Mouse (Mus musculus) forebrain, embryonic 13.5 days (tissue): ENCODE measurements at regions not wholly inside any gene's neighbourhood (a gene's known extent, or its start where the extent isn't known, plus 50 kb on each side); places are given as distances from the start of the nearest gene placed in this dataset.

Experiments used
- ATAC-seq: fragments of 200-750 bp; cut with Nextera tagmentation; 2 replicates; pipeline ENCODE4 v1.8.0; 2017
- H3K27ac ChIP-seq: fragments of 300-500 bp; sonication (generic); 2 replicates; pipeline ENCODE4 v1.5.1; 2015; ENCODE audit warnings: inconsistent platforms, mild to moderate bottlenecking, moderate library complexity
- H3K27me3 ChIP-seq: fragments of 300-500 bp; sonication (generic); 2 replicates; pipeline ENCODE4 v1.6.1; 2015; ENCODE audit warnings: mild to moderate bottlenecking, inconsistent platforms
- H3K36me3 ChIP-seq: fragments of 300-500 bp; sonication (generic); 2 replicates; pipeline ENCODE4 v1.6.1; 2015; ENCODE audit warnings: mild to moderate bottlenecking, inconsistent platforms; ENCODE audit not compliant: poor library complexity, severe bottlenecking
- H3K4me1 ChIP-seq: fragments of 300-500 bp; sonication (generic); 2 replicates; pipeline ENCODE4 v1.6.1; 2015; ENCODE audit warnings: inconsistent platforms
- H3K4me2 ChIP-seq: fragments of 300-500 bp; sonication (generic); 2 replicates; pipeline ENCODE4 v1.6.1; 2015; ENCODE audit warnings: inconsistent platforms, mild to moderate bottlenecking, moderate library complexity
- H3K4me3 ChIP-seq: fragments of 300-500 bp; sonication (generic); 2 replicates; pipeline ENCODE4 v1.5.1; 2015; ENCODE audit warnings: mild to moderate bottlenecking, inconsistent platforms
- H3K9ac ChIP-seq: fragments of 300-500 bp; sonication (generic); 2 replicates; pipeline ENCODE4 v1.6.1; 2015; ENCODE audit warnings: mild to moderate bottlenecking, inconsistent platforms
- H3K9me3 ChIP-seq: fragments of 300-500 bp; sonication (generic); replicated peaks from 2 replicates; pipeline ENCODE4 v1.6.1; 2016; ENCODE audit warnings: inconsistent platforms
- WGBS: fragments of 180-500 bp; shearing (Covaris S2); methylation state at CpG from one replicate; pipeline ENCODE4 v1.1.7; 2015; 5-methylcytosine and 5-hydroxymethylcytosine counted together

DNA sequence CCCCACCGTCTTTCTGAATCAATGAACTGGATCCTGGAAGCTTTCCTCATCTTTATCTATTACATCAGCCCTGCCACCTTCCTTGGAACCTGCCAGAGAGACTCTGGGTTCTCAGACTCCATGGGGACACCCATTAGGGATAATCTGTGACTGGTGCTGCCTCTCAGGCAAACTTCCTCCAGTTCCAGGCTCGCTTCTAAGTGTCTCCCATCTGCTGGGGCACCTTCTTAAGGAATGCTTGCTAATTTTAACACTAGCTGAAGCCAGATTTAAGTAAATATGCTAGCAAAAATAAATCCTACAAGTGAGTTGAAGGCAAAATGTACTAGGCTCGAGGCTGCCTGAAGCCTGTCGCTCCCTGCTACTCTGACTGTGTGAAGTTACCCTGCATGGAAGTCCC, 127.9 kb downstream of the Vegfa start:
- Histone ChIP-seq H3K9me3 (no peaks in the 10 kb centered on the region), H3K36me3 (no peaks in the 10 kb centered on the region), H3K27me3 (no peaks in the 10 kb centered on the region), H3K4me2 (no peak overlapping the region), H3K9ac (no peak overlapping the region), H3K27ac (no peak overlapping the region), H3K4me1 (no peaks in the 10 kb centered on the region), H3K4me3 (no peak overlapping the region)
- 66% methylated on average over 4 of the region's 4 CpGs for WGBS
- ATAC-seq = no peak

DNA sequence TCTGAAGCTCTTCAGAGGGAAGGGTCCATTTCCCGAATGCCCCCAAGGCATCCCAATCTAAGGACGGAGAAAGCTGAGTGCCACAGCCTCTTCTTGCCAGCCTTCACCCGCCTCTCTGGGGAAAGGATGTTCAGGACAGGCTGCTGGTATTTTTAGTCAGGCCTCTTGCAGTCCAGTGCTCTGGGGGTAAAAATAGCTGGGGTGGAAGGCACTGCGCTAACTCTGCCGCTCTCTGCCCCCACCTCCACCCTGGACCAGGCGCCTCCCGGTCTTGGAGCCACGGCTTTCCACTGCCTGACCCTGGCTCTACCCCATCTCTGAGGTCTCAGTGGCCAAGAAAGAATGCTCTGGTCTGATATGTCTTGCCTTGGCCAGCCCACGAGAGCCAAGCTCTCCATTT, 128.9 kb downstream of the Vegfa start:
- no peak overlapping the region for H3K4me2 ChIP-seq
- H3K36me3 ChIP-seq = no peaks in the 10 kb centered on the region
- H3K4me1 ChIP-seq = no peaks in the 10 kb centered on the region
- no peak overlapping the region for H3K4me3 ChIP-seq
- H3K27me3 ChIP-seq = no peaks in the 10 kb centered on the region
- no peak overlapping the region for H3K27ac ChIP-seq
- no peak overlapping the region for H3K9ac ChIP-seq
- 91% methylated on average over 9 of the region's 9 CpGs for WGBS
- H3K9me3 ChIP-seq = no peaks in the 10 kb centered on the region
- no peak for ATAC-seq

DNA sequence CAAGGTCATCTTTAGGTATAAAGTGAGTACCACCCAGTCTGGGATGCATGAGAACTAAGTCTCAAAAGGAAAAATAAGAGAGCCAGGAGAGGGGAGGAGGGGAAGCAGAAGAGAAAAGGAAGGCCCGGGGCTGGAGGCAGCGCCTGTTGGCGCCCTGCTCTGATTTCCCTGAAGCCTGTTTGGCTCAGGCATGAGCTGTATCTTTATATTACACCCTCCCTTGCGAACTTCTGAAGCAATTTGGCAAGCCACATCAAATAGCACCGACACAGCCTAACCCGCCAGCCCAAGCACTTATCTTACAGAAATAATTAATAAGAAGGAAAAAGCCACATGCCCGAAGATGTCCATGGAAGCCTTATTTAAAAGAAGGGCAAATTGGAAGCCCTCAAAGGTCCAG, 129.5 kb downstream of the Vegfa start:
- WGBS = 93% methylated on average over 7 of the region's 7 CpGs

DNA sequence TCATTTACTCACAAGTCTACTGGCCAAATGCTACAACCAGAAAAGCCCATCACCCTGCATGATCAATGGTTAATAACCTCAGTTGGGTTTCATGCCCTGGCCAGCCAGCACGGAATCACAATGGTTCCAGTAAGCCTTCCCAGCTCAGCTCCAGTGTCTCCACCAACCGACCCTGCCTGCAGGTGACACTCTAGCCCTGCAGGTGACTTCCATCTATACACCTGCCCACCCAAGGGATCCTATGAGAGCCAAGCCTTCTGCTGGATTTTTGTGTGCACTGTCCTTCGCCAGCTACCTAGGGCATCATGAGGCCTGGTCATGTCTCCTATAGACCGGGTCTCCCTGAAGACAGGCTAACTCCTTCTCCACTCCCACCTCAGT, 135.3 kb downstream of the Vegfa start:
- no peaks in the 10 kb centered on the region for H3K9me3 ChIP-seq
- no peak overlapping the region for H3K4me3 ChIP-seq
- H3K36me3 ChIP-seq = no peaks in the 10 kb centered on the region
- no peaks in the 10 kb centered on the region for H3K27me3 ChIP-seq
- 29% methylated on average over 4 of the region's 4 CpGs for WGBS
- no peak for ATAC-seq
- H3K9ac ChIP-seq = no peak overlapping the region
- H3K4me1 ChIP-seq = peaks cover 14% of the 10 kb centered on the region
- no peak overlapping the region for H3K27ac ChIP-seq
- no peak overlapping the region for H3K4me2 ChIP-seq

More for the DNA sequence above, 129.5 kb downstream of the Vegfa start:
- Histone ChIP-seq H3K9ac (no peak overlapping the region), H3K4me2 (no peak overlapping the region), H3K4me1 (no peaks in the 10 kb centered on the region), H3K36me3 (no peaks in the 10 kb centered on the region), H3K9me3 (no peaks in the 10 kb centered on the region), H3K4me3 (no peak overlapping the region), H3K27me3 (no peaks in the 10 kb centered on the region), H3K27ac (no peak overlapping the region)
- no peak for ATAC-seq

DNA sequence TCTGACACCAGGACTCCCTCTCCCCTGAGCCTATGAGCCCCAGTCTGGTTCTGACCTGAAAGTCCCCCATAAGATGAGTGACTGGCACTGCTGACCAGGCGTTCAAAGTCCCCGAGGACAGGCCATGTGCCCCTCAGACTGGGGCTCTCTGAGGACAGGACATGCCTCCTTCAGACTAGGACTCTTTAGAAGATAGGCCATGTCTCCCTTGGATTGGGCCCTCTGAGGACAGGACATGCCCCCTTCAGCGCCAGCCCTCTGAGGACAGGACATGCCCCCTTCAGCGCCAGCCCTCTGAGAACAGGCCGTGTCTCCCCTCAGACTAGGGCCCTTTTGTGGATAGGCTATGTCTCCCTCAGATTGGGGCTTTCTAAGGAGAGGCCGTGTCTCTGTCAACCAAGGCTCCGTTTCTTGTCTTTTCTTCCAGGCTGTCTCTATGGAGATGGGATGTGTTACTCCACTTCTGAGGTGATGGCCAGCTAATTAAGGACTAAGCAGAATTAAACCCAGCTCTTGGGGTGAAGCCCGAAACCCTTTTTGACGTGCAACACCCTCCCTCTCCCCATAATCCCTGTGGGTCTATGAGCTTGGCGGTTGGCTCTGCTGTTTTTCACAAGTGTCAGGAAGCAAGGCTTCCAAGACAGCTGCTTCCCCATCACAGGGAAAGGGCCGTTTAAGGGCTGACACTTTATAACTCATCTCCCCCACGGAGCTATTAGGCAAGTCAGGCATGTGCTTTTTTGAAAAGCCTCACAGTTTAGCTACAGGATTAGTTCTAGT, 135.8 kb downstream of the Vegfa start:
- 27% methylated on average over 12 of the region's 12 CpGs for WGBS
- no peak; the same call in 1 of the 2 replicates for ATAC-seq
- Histone ChIP-seq H3K27ac (no peak overlapping the region), H3K4me1 (peaks cover 14% of the 10 kb centered on the region), H3K27me3 (no peaks in the 10 kb centered on the region), H3K4me2 (no peak overlapping the region), H3K36me3 (no peaks in the 10 kb centered on the region), H3K9ac (no peak overlapping the region), H3K4me3 (no peak overlapping the region), H3K9me3 (no peaks in the 10 kb centered on the region)

DNA sequence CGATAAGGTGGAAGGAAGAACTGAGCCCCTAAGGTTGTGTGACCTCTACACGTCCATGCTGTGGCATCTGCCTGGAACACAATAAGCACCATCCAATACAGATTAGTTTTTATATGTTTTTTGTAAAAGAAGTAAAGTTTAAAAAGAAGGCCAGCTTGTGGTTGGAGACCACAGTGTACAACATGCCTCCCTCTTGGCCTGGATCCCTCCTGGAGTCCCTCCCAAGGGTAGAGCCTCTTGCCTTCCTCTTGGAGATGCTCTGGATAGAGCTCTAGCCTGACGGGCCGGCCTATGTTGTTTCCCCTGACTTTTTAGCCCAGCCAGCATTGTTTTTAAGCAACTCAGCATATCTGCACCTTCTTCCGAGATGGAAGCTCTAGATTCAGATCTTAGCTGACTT, 138.0 kb downstream of the Vegfa start:
- Histone ChIP-seq H3K4me3 (no peak overlapping the region), H3K36me3 (no peaks in the 10 kb centered on the region), H3K27ac (no peak overlapping the region), H3K9me3 (no peaks in the 10 kb centered on the region), H3K9ac (no peak overlapping the region), H3K4me1 (peaks cover 14% of the 10 kb centered on the region), H3K4me2 (no peak overlapping the region), H3K27me3 (no peaks in the 10 kb centered on the region)
- ATAC-seq = no peak
- WGBS = 85% methylated on average over 5 of the region's 5 CpGs

DNA sequence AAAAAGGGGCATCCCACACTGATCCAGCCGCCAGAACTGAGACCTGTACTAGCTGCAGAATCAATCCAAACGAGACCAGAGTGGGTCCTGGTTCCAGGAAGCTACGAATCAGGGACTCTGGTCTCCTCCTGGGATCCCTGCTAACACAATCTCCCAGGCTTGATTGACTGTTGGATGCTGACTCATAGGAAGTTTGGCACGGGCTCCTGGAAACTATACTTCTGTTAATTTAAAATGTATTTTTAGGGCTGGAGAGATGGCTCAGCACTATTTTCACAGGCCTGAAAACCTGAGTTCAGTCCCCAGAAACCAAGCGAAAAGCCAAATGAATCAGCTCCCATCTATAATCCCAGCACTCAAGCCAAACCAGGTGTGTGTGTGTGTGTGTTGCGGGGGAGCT, 138.5 kb downstream of the Vegfa start:
- no peaks in the 10 kb centered on the region for H3K9me3 ChIP-seq
- no peak for ATAC-seq
- no peaks in the 10 kb centered on the region for H3K36me3 ChIP-seq
- H3K4me1 ChIP-seq = peaks cover 14% of the 10 kb centered on the region
- no peak overlapping the region for H3K27ac ChIP-seq
- WGBS = 79% methylated on average over 6 of the region's 6 CpGs
- H3K9ac ChIP-seq = no peak overlapping the region
- no peak overlapping the region for H3K4me2 ChIP-seq
- no peaks in the 10 kb centered on the region for H3K27me3 ChIP-seq
- no peak overlapping the region for H3K4me3 ChIP-seq

DNA sequence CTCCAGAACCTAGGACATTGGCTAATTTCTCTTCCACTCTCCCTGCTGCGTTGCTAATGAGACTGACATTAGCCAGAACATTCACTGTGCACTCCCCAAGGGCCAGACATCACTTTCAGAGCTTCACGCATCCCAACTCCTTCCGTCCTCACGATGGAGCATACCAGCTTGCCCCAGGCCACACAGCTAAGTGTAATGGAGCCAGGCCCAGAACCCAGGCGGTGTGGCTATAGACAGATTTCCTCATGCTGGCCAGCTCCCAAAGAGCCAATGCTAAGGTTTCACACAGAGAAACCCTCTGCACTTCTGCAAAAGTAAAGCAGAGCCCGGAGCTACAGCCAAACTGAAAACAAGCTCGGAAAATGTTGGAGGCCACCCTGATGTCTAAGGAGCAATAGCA, 139.1 kb downstream of the Vegfa start:
- no peak overlapping the region for H3K27ac ChIP-seq
- no peaks in the 10 kb centered on the region for H3K36me3 ChIP-seq
- no peak overlapping the region for H3K4me3 ChIP-seq
- 79% methylated on average over 7 of the region's 7 CpGs for WGBS
- no peak overlapping the region for H3K4me2 ChIP-seq
- ATAC-seq = no peak
- H3K9me3 ChIP-seq = no peaks in the 10 kb centered on the region
- no peak overlapping the region for H3K9ac ChIP-seq
- no peaks in the 10 kb centered on the region for H3K27me3 ChIP-seq
- peaks cover 14% of the 10 kb centered on the region for H3K4me1 ChIP-seq

DNA sequence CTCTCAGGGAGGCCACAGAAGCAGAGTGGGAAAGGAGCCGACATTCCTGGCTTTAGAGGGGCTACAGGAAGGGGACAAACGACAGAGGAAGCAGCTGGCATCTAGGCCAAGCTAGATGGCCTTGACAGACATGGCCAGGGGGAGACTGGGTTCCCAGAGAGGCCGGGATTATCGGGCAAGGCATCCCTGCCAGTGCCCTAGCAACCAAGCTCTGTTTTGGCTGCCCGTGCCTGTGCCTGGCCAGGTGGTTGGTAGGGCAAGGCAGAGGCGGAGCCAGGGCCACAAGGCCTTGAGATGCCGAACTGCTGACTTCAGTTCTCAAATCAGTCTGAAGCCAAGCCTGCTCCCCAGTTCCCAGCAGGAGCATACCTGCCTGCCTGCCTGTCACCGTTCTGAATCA, 142.7 kb downstream of the Vegfa start:
- Histone ChIP-seq H3K9me3 (no peaks in the 10 kb centered on the region), H3K27ac (no peak overlapping the region), H3K27me3 (peaks cover 5% of the 10 kb centered on the region; the same call in 1 of the 2 replicates), H3K36me3 (no peaks in the 10 kb centered on the region), H3K4me2 (no peak overlapping the region), H3K4me3 (no peak overlapping the region), H3K4me1 (no peaks in the 10 kb centered on the region), H3K9ac (no peak overlapping the region)
- WGBS = 66% methylated on average over 8 of the region's 8 CpGs
- no peak for ATAC-seq

DNA sequence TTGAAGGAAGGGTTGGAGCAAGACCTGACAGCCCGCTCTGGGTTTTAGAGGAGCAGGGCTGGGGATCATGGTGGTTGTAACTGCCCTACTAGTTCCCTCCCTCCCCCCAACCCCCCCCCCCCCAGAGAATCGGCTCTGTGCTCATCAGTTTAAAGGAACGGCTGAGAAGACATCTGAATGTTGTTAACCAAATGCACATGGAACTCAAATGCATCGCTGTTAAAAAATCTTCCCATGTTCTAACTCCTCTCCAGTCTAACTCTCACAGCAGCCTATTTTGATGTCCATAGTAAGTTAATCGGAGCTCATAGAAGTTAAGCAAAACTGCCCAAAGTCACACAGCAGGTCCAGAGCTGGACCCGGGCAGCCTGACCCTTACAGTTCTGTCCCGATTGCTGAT, 143.1 kb downstream of the Vegfa start:
- Histone ChIP-seq H3K9ac (no peak overlapping the region), H3K4me1 (no peaks in the 10 kb centered on the region), H3K36me3 (no peaks in the 10 kb centered on the region), H3K9me3 (no peaks in the 10 kb centered on the region), H3K4me3 (no peak overlapping the region), H3K27me3 (peaks cover 5% of the 10 kb centered on the region; the same call in 1 of the 2 replicates), H3K27ac (no peak overlapping the region), H3K4me2 (no peak overlapping the region)
- WGBS = 79% methylated on average over 7 of the region's 7 CpGs
- no peak for ATAC-seq

DNA sequence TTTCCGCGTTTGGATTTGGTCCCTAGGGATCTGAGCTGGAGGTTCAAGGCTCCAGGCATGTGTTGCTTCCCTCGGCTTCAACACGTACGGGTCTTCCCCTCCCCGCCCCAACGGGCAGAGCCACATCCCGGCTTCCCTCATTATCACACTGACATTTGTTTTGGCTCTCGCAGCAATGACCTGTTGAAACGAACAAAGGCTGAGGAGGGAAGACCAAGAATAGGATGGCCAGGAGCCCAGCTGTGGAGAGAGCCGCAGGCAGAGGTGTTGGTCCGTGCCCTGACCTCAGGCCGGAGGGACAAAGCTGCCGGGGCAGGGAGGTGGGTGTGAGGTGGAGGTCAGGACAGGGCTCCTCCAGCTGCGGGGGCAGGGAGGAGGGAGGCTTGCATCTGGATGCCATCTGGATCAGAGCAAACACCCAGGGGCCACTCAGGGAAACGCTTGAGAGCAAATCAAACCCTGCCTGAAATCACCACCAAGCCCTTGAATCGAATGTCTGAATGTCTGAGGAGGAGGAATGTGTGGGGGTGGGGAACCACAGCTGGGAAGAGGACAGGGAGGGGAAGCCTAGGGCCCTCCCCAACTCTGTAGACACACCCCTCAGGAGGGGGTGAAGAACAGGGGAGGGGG, 145.6 kb downstream of the Vegfa start:
- Histone ChIP-seq H3K27ac (no peak overlapping the region), H3K4me2 (no peak overlapping the region), H3K27me3 (peaks cover 5% of the 10 kb centered on the region; the same call in 1 of the 2 replicates), H3K4me1 (no peaks in the 10 kb centered on the region), H3K4me3 (no peak overlapping the region), H3K9ac (no peak overlapping the region), H3K36me3 (no peaks in the 10 kb centered on the region), H3K9me3 (no peaks in the 10 kb centered on the region)
- 9% methylated on average over 17 of the region's 17 CpGs for WGBS
- ATAC-seq = no peak

DNA sequence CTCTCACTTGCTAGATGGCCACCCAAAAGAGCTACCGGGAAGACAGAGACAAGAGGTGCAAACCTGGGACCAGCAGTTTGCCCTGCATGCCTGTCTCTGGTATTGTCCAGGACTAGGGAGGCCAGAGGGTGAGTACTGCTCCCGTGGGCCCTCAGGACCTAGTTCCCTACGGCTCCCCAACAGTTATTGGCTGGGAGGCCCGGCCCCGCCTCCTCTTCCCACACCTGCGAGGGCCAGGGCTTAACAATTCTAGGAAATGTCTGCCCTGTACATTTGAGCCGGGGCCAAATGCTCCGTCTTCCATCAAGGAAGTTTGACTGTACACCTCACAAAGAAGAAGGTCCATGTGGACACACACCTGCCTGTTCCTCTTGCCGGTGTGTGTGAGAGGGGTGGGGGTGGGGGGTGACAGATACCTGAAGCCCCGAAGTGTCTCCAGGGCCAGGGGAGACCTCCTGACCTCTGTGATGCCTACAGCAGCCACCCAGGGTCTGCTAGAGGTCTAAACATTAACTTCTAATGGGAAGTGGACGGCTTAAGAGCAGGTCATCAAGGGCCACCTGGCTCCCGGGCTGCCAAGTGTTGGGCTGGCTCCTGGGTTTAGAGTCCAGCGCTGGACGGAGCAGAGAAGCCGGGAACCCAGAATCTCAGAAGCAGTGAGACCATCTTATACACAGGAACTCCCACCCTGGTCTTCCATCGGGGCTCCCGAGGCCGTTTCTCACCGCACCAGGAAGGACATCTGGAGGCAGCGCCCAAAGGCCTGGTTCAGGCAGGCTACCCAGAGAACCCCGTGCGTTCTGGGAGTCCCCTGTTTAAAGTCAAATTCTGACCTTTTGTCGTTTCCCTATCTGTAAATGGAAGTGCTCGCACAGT, 146.5 kb downstream of the Vegfa start:
- no peaks in the 10 kb centered on the region for H3K36me3 ChIP-seq
- 74% methylated on average over 24 of the region's 24 CpGs for WGBS
- no peaks in the 10 kb centered on the region for H3K9me3 ChIP-seq
- no peak for ATAC-seq
- H3K27me3 ChIP-seq = peaks cover 5% of the 10 kb centered on the region; the same call in 1 of the 2 replicates
- no peak overlapping the region for H3K4me2 ChIP-seq
- H3K27ac ChIP-seq = no peak overlapping the region
- H3K9ac ChIP-seq = no peak overlapping the region
- no peak overlapping the region for H3K4me3 ChIP-seq
- H3K4me1 ChIP-seq = no peaks in the 10 kb centered on the region
